Mouse (Mus musculus) left cerebral cortex, postnatal 14 days (tissue): ENCODE results near the gene Glp1r. TPM values are rescaled to one million over a fixed set of nuclear protein-coding genes. Genes with fewer than 3 reads are reported as not detected.

ENCODE experiments used
- DNase-seq, 2 experiments: peaks; one replicate each; pipeline ENCODE4 v3.0.0; 2021 to 2022; ENCODE audit warnings: low spot score in 2 of 2, mixed read lengths in 1 of 2
- intact Hi-C: fragments of 180-260 bp; cut with DNase I; formaldehyde crosslinking; loops from one replicate; pipeline ENCODE4 v1.15.1; 2025
- long read RNA-seq, 2 experiments: library from polyadenylated mRNA; stranded (forward); transcript quantifications; one replicate each; pipeline ENCODE4 v2.0.0; 2021
- total RNA-seq, 2 experiments: library from RNA; stranded (reverse); gene quantifications; 2 replicates each; pipeline ENCODE4 v1.2.3; 2021

Gene Glp1r
- total RNA-seq, result 1 to 10 TPM in 1 of 2 experiments, under 1 TPM in 1; 0.72 to 1.4 TPM
- long read RNA-seq, experiment 1, result 0 reads
- long read RNA-seq, experiment 2, full-length matches to known transcripts, result 1 of 1 reads
- long read RNA-seq, experiment 2, partial matches to known transcripts, result 0 of 1 reads
- long read RNA-seq, experiment 2, other reads (novel, unspliced or antisense), result 0 of 1 reads

DNA sequence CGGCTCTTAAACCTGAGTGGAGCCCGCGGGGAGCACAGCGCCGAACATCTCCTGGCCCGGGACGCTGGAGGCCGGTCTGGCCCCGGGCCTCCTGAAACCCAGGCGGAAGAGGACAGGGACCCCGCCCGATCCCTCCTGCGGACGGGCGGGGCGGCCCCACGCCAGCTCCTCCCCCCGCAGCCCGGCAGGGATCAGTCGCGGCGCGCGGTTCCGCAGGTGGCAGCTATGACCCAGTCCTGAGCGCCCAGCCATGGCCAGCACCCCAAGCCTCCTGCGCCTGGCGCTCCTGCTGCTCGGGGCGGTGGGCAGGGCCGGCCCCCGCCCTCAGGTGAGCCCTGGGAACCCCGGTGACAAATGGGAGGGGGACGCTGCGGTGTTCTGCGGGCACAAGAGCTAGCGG is at the start of gene Glp1r:
TSS of gene Glp1r (plus strand) at position 191 of the 400 bp plus-strand sequence.
- intact Hi-C loops, result no loop called here
- DNase-seq, result no peak

GRCm38 (mm10) chr17:30852345-30852744 is 49.3 kb upstream of the Glp1r start:
- DNase-seq, result no peak
- intact Hi-C loops, result no loop called here

DNA sequence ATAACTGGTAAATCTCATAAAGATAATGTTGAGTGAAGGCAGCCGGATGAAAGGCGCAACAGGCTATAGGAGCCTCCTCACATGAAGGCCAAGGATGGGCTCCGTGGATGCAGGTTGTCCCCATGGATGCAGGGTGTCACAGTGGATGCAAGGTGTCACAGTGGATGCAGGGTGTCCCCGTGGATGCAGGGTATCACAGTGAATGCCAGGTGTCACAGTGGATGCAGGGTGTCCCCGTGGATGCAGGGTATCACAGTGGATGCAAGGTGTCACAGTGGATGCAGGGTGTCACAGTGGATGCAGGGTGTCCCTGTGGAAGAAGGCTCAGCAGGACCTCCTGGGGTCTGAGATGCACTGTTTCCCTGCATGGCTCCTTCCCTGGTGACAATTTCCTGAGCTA is 44.3 kb upstream of the Glp1r start:
- intact Hi-C loops, result no loop called here

DNA sequence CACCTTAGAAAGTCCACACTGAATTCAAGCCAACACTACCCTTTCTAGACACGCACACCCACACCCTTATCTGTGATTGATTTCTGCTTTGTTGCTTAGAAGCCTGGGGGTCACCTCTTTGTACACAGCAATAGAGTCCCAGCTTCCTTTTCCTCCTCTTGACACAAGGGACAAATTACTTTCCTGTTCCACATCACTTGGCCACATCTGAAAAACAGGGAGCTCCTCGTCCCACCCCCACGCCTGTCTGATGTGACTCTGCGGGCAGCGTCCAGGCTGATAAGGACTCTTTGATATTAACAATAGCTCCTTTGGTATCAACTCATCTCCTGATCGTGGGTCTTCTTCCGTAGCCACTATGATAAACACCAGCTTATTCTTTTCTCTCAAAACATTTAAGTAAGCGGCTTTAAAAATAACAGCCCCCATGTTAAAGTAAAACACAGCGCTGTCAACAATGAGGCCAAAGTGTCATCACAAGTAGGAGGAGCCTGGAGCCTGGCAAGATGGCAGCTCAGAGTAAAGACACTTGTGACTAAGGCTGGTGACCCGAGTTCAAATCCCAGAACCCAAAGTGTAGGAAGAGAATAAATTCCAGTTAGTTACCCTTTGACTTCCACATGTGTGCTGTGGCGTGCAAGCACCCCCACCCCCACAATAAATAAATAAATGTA is 42.9 kb upstream of the Glp1r start:
- no peak for DNase-seq
- intact Hi-C loops, result no loop called here

More for the DNA sequence above, 44.3 kb upstream of the Glp1r start:
- DNase-seq, result no peak

DNA sequence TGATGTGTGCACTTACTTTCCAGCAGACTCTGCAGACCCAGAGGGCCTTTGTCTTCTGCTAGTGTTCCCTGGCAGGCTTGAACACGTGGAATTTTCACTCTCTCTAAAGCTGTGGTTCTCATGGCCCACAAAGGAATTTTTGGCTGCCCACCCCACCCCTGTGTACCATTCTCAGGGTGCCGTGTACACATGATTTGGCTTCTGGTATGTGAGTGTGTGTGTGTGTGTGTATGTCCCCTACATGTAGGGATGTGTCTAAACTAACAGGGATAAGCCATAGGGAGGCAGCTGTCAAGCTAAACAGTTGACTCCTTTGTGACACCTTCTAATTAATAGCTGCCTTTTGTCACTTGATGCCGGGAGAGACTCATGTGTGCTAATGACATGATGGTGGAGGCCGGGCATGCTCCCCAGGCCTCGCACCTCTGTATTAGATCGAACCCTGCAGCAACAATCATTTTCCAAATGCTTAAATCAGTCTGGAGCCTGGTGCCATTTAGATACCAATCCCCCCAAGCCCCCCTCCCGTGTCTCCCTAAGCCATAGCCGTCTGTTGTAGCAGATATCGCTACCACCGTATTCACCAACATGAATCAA is 41.5 kb upstream of the Glp1r start:
- intact Hi-C loops, result no loop called here
- DNase-seq, result no peak

GRCm38 (mm10) chr17:30860606-30861005 is 41.0 kb upstream of the Glp1r start:
- no peak for DNase-seq
- intact Hi-C loops, result no loop called here

DNA sequence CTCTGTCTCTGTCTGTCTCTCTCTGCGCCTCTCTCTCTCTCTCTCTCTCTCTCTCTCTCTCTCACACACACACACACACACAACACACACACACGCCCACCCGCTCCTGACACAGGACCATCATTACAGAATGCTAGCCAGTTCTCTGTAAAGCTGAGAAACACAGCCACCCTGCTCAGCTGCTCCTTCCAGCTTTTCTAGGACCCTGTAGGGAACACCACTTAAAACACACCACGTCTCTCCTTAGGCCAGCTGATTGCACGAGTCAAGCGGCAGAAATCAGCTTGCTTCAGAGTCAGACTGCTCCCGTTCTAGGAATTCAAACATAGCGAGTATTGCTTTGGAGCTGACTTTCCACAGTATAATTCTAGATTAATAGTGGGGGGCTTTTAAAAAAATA is 35.3 kb upstream of the Glp1r start:
- DNase-seq, result peak; percentile 35 to 66
- intact Hi-C loops, result no loop called here

- intact Hi-C loops, result no loop called here
- no peak for DNase-seq
Measured at GRCm38 (mm10) chr17:30866966-30867365, 34.7 kb upstream of the Glp1r start.

DNA sequence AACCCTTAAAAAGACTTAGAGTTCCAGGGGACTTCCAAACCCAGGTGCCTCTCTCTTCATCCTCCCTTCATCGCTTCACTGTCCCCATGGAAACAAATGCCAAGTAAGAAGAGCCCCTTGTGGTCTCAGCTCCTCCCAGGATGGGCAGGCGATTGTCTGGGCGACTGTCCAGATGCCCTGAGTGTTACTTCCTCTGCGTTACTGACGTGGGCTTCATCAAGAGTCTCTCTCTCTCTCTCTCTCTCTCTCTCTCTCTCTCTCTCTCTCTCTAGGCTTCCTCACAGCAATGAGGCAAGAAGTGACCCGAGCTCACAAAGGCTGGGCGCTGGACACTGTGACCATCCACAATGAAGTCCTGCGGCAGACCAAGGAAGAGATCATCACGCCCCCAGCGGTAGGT is 30.6 kb upstream of the Glp1r start:
- intact Hi-C loops, result no loop called here
- DNase-seq, result no peak

- DNase-seq, result no peak
- intact Hi-C loops, result no loop called here
Measured at GRCm38 (mm10) chr17:30874276-30874675, 27.3 kb upstream of the Glp1r start.

DNA sequence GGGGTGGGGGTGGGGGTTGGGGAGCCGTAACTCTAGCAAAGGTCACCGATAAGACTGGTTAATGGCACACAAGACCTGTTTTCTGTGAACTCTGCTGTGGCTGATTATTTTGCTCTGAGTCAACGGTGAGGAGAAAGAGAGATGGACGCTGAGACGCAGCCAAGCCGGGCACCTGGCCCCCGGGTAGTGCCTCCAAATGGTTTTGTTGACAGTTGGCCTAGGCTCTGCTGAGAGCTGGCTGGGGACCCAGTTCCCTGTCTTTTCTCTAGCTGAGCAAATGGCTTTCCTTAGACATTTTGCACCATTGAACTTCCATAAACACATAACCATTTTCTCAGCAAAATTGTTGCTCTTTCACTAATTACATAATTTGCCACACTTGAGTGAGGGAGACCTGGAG is 24.2 kb upstream of the Glp1r start:
- DNase-seq, result no peak
- intact Hi-C loops, result no loop called here

DNA sequence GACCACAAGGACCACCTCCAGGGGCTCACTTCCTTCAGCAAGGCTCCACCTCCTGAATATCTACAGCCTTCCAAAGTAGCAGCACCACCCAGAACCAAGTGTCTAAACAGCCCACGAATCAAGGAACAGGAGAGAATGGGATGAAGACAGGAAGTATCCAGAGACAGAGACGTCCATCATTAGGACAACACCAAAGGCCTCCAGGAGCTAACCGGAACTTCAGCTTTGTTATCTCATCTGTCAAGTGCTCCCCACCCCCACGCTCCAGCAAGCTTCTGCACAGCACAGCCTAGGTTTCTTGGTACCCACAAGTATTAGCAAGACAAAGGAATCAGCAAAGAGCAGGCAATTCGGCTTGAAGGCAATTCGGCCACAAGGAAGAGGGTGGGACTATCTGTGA is 23.0 kb upstream of the Glp1r start:
- no peak for DNase-seq
- intact Hi-C loops, result no loop called here

- intact Hi-C loops, result loop anchor here (5.0 kb wide), 1 partner anchor 508 kb away; no protein-coding TSS in a partner anchor
- no peak for DNase-seq
Measured at GRCm38 (mm10) chr17:30880391-30880790, 21.2 kb upstream of the Glp1r start.

GRCm38 (mm10) chr17:30881001-30881400 is 20.6 kb upstream of the Glp1r start:
- intact Hi-C loops, result loop anchor here (5.0 kb wide), 1 partner anchor 509 kb away; no protein-coding TSS in a partner anchor
- no peak for DNase-seq

- no peak for DNase-seq
- intact Hi-C loops, result loop anchor here (5.0 kb wide), 1 partner anchor 510 kb away; no protein-coding TSS in a partner anchor
Measured at GRCm38 (mm10) chr17:30882206-30882605, 19.4 kb upstream of the Glp1r start.

DNA sequence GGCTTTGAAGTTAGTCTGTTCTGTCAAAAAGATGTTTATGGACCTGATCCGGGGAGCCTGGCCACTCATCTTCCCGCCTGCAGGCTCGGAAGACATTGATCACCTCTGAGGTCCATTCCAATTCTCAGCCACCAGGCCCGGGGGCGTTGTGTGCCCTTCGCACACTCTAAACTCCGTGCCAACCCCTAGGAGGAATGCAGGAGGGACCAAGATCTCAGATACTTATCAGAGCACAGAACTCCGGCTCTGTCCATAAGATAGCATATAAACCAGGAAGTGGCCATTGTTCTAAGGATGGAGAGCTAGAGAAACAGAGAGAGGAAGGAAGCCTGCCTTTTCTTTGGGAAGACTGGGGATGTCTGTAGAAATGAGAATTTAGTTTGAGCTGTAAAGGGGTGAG is 18.1 kb upstream of the Glp1r start:
- intact Hi-C loops, result loop anchor here (5.0 kb wide), 1 partner anchor 511 kb away; no protein-coding TSS in a partner anchor
- no peak for DNase-seq

DNA sequence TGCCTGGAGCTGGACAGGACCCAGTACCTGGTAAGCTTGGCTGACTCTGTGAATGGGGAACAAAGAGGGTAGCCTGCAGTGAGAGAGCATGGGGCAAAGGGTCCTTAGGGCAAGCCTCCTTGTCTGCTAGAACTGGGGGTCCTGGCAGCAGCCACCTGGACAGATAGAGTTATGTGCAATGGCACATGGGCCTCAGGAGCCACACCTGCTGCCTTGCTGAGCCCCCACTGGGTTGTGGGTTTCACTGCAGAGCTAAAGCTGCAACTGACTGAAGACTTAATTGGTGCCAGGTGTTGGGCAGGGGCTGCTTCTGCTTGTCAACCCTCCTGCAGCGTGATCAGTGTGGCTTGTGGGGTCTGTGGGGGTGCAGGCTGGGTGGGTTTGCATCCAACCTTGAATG is 9.5 kb upstream of the Glp1r start:
- no peak for DNase-seq
- intact Hi-C loops, result no loop called here

GRCm38 (mm10) chr17:30892730-30893129 is 8.9 kb upstream of the Glp1r start:
- intact Hi-C loops, result no loop called here
- DNase-seq, result no peak

- DNase-seq, result no peak
- intact Hi-C loops, result no loop called here
Measured at GRCm38 (mm10) chr17:30897075-30897474, 4.5 kb upstream of the Glp1r start.

- intact Hi-C loops, result no loop called here
- DNase-seq, result no peak
Measured at GRCm38 (mm10) chr17:30904096-30904495, 2.5 kb downstream of the Glp1r start.

- intact Hi-C loops, result no loop called here
- DNase-seq, result no peak
Measured at GRCm38 (mm10) chr17:30907577-30907976, 6.0 kb downstream of the Glp1r start.
